Mouse (Mus musculus) kidney, postnatal 4 days (tissue): ENCODE measurements around the gene Cacna1g.

Experiments used
- DNase-seq, 2 experiments: peaks; one replicate each; pipeline ENCODE4 v3.0.0; 2021; ENCODE audit warnings: mixed read lengths in 2 of 2

Gene Cacna1g

DNA sequence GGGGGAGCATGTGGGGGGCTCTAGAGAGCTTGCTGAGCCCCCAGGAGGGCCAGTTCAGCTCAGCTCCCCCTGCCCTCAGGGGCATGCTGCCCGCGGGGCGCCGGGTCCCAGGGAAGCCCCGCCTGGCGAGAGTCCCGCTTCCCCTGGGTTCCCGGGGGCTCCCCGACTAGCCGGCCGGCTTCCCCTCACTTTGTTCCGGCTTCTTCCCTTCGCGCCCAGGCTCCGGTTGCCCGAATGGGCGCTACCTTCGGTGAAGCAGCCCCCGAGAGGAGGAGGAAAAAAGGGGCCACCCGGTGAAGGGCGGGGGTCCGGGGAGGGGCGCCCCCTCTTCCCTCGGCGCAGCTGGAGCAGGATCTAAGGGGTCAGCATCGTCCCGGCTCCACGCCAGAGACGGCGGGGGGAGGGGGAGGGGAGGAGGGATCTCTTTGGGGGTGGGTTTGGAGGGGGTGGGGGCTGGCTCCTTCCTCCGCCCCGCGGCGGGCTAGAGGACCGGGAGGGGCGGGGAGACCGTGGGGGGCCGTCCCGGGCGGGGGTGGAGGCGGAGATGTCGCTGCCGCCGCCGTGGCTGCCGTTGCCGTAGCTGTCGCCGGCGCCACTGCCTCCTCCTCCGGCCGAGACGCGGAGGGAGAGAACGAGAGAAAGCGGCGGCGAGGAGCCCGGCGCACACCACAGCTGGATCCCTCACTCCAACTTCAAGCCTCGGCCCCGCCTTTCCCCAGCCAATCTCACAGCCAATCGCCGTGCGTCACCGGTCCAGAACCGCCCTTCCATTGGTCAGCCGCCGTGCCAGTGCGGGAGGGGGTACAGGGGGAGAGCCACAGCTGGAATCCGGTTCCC, at the start of gene Cacna1g:
Gene Cacna1g, minus strand, starts transcription at position 492 of the 837 bp plus-strand sequence.
- DNase-seq: peak; percentile 93 to 95

DNA sequence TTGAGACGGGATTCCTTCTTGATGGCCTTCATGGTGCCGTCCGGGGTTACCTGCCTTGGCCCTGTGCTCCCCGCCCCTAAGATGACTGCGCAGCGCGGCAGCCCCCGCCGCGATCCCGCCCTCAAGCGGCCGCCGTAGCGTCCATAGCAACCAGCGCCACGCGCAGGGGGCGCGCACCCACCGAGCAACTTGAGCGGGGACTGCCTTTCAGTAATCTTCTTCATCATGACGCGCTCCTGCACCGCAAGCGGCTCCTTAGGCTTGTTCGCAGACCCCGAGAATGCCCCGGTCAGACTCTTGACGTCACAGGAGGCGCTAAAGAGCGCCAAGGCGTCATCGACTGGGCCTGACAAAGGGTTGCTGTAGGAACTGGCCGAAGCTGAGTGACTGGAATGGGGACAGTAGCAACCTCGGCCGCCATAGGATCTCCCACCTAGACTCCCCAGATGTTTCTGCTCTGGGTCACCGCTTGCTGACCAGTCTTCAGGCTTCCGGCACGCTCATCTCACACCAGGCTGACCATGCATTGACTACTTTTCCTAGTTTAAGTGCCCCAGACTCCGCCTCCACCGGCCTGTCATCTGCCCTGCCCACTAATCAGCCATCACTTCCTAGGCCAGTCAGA, 47.3 kb upstream of the Cacna1g start, which contains the start of gene Mycbpap:
Gene Mycbpap, minus strand, starts transcription at position 524 of the 625 bp plus-strand sequence.
- peak; percentile 71 to 79 for DNase-seq

DNA sequence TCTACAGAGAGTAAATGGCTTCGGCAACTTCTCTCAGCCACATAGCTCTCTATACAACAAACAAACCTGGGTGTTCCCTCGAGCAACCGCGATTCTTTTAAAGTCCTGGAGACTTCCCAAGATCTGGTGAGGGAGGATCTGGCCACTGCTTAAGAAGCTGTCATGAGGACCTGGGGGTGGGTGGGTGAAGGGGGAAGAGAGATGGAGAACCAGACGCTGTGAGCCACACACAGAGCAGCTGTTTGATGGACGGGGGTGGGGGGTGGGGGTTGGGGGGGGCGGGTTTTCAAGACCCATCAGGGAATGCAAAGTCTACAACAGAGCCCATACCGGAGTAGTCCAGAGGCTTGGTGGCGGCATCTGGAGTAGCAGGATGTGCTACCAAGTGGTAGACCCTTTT, 39.5 kb upstream of the Cacna1g start:
- DNase-seq: no peak

DNA sequence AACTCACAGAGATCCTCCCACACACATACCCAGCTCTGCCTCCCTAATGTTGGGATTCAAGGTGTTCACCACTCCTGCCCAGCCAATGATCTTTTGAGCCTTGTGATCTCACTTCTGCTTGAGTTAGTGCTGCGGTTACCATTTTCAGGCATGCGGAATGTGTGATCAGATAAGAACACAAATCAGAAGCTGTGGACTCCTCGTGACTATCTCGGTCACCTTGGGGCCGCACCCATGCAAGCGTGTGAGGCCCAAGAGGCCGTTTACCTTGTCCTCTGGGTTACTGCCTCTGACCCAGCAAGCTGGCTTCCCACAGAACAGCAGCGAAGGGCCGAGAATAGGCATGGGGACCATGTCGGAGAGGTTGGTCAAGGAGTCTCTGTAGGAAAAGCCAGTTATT, 35.0 kb upstream of the Cacna1g start:
- DNase-seq: peak; percentile 20 to 32

- no peak for DNase-seq
These were observed 27.5 kb upstream of the Cacna1g start for GRCm38 (mm10) chr11:94501482-94501881.

DNA sequence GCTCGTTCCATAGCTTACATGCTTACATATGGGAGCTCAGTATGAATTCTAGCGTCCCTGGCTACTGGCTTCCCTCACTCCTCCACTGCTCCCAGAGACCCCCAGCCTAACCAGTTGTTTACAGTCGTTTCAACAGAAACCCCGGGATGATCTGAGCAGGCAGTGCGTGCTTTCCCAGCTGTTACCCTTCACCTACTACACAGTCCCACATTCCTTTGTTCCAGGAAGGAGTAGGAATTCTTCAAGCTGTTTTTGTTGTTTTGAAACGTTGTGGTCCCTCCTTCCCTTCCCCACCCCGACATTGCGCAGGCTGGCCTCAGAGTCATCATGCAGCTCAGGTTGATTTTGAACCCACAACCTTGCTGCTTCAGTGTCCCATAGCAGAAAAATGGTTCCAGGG, 26.4 kb upstream of the Cacna1g start:
- peak in 1 of 2 experiments; percentile 44 for DNase-seq

DNA sequence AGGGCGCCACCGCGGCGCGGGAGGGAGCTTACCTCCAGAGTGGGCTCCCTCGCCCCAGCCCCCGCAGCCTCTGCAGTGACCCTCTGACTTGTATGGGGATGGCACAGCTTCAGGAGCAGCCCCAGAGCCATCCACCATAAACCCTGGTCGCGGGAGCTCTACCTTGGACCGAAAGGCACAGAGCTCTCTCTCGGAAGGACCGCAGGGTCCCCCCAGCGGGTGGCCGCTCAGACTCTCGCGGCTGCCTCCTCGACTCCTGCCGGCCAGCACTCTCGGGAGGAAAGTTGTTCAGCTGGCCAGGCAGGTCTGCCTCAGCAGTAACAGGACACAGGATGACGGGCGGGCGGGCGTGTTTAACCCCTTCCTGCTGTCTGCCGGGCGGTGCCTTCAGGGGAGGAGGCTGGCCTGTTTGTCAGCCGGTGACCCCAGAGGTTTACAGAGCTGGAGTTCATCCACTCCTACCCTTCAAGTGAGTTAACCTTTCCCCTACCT, 25.7 kb upstream of the Cacna1g start, which contains the start of gene Epn3:
Gene Epn3, minus strand, starts transcription at position 314 of the 492 bp plus-strand sequence.
- DNase-seq: peak; percentile 80 to 87

DNA sequence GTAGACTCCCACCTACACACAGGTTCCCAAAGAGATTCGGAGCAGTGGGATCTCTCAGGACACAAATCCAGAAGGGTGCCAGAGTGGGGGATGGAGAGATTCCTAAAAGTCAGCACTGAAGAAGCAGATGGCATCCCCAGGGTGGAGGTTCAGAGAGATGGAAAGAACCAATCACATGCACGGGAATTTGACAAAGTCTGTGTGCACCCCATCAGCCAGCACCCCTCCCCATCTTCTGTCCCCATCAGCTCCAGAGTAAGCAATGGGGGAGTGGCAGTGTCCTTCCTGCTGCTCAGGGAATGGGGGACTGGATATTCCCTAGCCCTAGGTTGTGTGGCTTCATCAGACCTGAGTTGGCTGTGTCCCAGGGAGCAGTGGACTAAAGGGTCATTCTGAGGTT, 25.0 kb upstream of the Cacna1g start:
- peak in 1 of 2 experiments; percentile 32 for DNase-seq

- DNase-seq: peak; percentile 67 to 81
These were observed 24.3 kb upstream of the Cacna1g start for GRCm38 (mm10) chr11:94498093-94498996.

DNA sequence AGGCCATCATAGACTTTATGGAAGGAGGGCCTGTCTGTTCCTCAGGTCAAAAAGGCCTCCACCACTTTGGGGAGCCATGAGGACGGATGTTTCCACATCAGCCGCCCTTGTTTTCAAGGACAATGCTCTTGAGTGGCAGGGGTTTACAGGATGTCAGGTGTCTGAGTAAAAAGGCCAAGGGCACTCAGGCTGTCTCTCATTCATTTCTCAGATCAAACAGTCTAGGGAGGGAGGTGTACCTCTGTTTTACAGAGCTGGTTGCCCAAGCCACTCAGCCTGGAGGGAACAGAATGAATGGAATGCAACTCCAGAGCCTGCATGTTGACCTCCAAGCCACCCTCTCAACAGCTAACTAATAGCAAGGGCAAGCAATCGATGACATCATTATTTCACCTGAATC, 21.4 kb upstream of the Cacna1g start:
- no peak for DNase-seq

DNA sequence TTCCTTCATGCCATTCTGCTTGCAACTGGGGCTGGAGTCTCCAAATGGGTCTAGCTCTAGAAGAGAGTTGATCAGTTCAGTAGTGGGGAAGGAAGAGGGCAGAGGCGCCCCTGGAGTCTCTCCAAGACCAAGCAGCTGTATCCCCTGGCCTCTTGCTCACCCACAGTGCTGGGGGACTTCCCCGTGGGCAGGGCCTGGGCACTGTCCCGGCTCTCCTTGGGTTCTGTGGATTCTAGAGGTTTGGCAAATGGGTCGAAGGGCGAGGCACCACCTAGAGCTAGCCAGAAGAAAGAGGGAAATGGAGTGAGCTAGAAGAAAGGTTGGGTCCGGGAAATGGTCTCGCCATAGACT, 17.7 kb upstream of the Cacna1g start:
- no peak for DNase-seq

GRCm38 (mm10) chr11:94491035-94491748, 17.2 kb upstream of the Cacna1g start:
- DNase-seq: peak; percentile 79 to 87

- DNase-seq: no peak
These were observed 15.7 kb upstream of the Cacna1g start for GRCm38 (mm10) chr11:94489745-94490144.

DNA sequence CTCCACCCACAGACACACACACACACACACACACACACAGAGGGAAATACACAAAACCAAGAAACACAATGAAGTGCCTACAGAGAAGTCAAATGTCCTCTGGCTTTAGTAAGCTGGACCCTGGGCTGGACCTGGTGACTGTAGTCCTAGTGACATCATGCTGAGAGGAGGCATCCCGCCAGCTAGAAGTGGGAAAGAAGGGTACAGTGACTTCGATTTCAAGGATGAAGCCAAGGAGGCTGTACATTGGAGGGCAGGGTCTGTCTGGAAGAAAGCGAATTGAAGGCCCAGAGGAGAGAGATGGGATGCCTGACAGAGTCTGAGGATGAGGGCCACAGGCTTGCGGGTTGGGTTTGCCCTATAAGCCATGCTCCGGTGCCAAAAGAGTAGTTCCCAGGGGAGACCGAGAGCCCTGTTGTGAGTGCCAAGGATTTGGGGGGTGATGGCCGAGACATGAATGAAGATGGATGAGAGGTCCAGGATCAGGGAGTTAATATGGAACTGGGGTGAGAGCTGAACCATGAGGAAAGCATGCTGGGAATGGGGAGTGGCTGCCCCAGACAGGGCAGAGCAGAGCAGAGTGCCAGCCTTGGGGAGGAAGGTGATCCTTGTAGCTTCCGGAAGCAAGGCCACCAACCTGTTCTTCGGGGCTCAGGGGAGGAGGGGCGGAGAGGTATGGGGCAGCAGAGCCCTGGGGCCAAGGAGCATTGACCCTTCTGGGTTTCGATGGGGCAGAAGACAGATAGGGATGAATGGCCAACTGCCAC, 15.0 kb upstream of the Cacna1g start:
- no peak for DNase-seq

DNA sequence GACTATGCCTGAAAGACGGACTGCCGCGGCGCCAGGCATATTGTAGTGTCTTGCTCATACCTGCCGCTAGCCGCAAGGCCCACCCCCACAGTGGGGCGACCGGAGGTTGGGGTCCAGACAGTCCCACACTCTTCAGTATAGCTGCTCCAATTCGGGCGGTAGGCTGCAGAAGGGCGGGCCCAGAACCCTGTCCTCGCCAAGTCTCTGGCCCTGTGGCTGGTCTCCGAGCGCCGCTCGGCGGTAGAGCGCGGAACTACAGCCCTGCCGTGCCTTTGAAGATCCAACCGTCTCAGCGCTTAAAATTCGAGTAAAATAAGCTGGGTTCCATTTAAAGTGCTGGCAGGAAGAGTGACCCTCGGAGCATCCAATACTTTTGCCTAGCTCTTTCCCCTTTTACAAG, 12.0 kb upstream of the Cacna1g start, which contains the start of gene Spata20:
Gene Spata20, minus strand, starts transcription at position 179 of the 400 bp plus-strand sequence.
- peak; percentile 93 to 94 for DNase-seq

DNA sequence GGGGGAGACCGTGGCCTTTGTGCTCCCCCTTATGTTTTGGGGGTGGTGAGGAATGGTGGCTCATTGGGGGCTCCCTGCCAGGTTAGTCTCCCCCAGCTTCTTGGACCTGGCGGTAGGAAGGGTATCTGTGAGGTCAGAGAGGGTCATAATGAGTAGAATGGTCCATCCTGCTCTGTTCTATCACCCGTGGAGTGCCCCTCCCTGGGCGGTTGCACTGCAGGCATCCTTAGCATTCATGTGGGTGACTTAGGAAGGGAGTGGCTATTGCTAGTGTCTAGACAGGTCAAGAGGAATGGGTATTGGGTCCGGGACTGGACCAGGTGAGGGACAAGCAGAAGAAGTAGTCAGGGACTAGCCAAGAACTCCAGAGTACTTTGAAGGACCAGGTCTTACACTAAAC, 11.2 kb upstream of the Cacna1g start:
- DNase-seq: no peak

- no peak for DNase-seq
These were observed 10.6 kb upstream of the Cacna1g start for GRCm38 (mm10) chr11:94484636-94485035.

- DNase-seq: no peak
These were observed 9.9 kb upstream of the Cacna1g start for GRCm38 (mm10) chr11:94483921-94484320.

- DNase-seq: no peak
These were observed 9.4 kb upstream of the Cacna1g start for GRCm38 (mm10) chr11:94483436-94483835.

- DNase-seq: no peak
These were observed 8.7 kb upstream of the Cacna1g start for GRCm38 (mm10) chr11:94482738-94483137.

DNA sequence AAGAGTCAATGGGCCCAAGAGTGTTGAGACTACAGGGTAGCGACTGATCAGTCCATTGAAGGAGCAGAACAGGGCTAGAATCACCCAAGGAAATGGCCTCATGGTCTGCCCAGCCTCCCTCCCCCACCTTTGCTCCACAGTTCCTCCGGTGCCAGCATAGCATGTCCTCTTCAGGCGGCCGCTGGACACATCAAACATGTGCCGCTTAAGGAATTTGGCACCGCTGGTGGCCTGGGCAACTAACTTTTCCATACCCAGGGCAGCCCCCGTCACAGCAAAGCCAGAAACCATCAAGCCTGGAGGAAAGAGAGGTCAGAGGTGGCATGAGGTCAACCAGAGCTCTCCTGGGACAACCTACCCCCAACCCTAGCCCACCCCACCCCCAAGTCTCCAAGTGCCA, 8.0 kb upstream of the Cacna1g start:
- no peak for DNase-seq
